Mouse (Mus musculus): Measurements from ENCODE around the gene Nog. TPM values are rescaled to one million over a fixed set of nuclear protein-coding genes. Genes with fewer than 3 reads are reported as not detected.

Gene Nog
- polyA plus RNA-seq, 1 experiment from 2014 or later: 3.6 TPM

GRCm38 (mm10) chr11:89257893-89258292 lies 44.2 kb downstream of the Nog start:
- H3K9ac ChIP-seq: no peak overlapping the region
- no peak overlapping the region for H3K27ac ChIP-seq
- H3K4me1 ChIP-seq: no peaks in the 10 kb centered on the region
- H3K9me3 ChIP-seq: no peaks in the 10 kb centered on the region
- no peak overlapping the region for H3K4me3 ChIP-seq
- no peaks in the 10 kb centered on the region for H3K36me3 ChIP-seq (replicated peaks)
- no peaks in the 10 kb centered on the region for H3K27me3 ChIP-seq (replicated peaks)
- 69% methylated on average over 2 of the region's 2 CpGs for WGBS
- no peak overlapping the region for H3K4me2 ChIP-seq
- no peak for ATAC-seq (replicated peaks)

GRCm38 (mm10) chr11:89253973-89254372 lies 48.2 kb downstream of the Nog start:
- no peaks in the 10 kb centered on the region for H3K9me3 ChIP-seq
- H3K27ac ChIP-seq: no peak overlapping the region
- H3K27me3 ChIP-seq (replicated peaks): no peaks in the 10 kb centered on the region
- 82% methylated on average over 13 of the region's 13 CpGs for WGBS
- ATAC-seq (replicated peaks): no peak
- H3K36me3 ChIP-seq (replicated peaks): no peaks in the 10 kb centered on the region
- H3K4me3 ChIP-seq: no peak overlapping the region
- no peak overlapping the region for H3K9ac ChIP-seq
- H3K4me1 ChIP-seq: no peaks in the 10 kb centered on the region
- no peak overlapping the region for H3K4me2 ChIP-seq

Other genes starting within 250 kb of the Nog start
- 18.9 and 19.7 TPM in 2 replicates for gene Dgke, start 235.5 kb downstream of the Nog start, polyA plus RNA-seq (2015; fragmentation: Nextera tagmentation; extraction: Ambion mirVana)
- gene Gm525, start 228.5 kb downstream of the Nog start, polyA plus RNA-seq (2015; fragmentation: Nextera tagmentation; extraction: Ambion mirVana): not detected in 2 replicates

All from midbrain, embryonic 15.5 days (tissue).